Mouse (Mus musculus): ENCODE data around the gene Pttg1.

- TF ChIP-seq CTCF (IDR thresholded peaks at IDR 0.05; ENCODE audit: insufficient read depth, low read length): no peak
- TF ChIP-seq POLR2A (IDR thresholded peaks at IDR 0.05; ENCODE audit: borderline replicate concordance, extremely low read depth, low read depth, low read length): no peak
These were observed 17.2 kb downstream of the Pttg1 start for GRCm38 (mm10) chr11:43408888-43409287.
